Mouse (Mus musculus): ENCODE measurements around the gene Vav2. TPM values are rescaled to one million over a fixed set of nuclear protein-coding genes. Genes with fewer than 3 reads are reported as not detected.

Gene Vav2
- 6.6 and 8.0 TPM in 2 replicates for polyA plus RNA-seq (2012; ENCODE audit: insufficient read depth, insufficient read length, missing spikeins)

GRCm38 (mm10) chr2:27426855-27427457 lies at the start of gene Vav2:
Gene Vav2, minus strand, starts transcription at chr2:27427033.
- Histone ChIP-seq H3K4me3 (ENCODE audit: insufficient read depth, low read depth, low read length) (peak within 1 kb of the TSS; percentile 96), H3K4me1 (ENCODE audit: control insufficient read depth, insufficient read depth, insufficient read length, low read length) (peaks cover 5% of the 10 kb centered on the region; the same call in 1 of the 2 replicates), H3K27ac (replicated peaks; ENCODE audit: low read depth, low read length) (peak within 1 kb of the TSS; percentile 61; the same call in 1 of the 2 replicates)

GRCm38 (mm10) chr2:27475495-27476302 lies 48.9 kb upstream of the Vav2 start:
- Histone ChIP-seq H3K27ac (replicated peaks; ENCODE audit: low read depth, low read length) (peak overlapping the region; percentile 78), H3K4me1 (ENCODE audit: control insufficient read depth, insufficient read depth, insufficient read length, low read length) (peaks cover 33% of the 10 kb centered on the region), H3K4me3 (ENCODE audit: insufficient read depth, low read depth, low read length) (peak overlapping the region; percentile 94)

- peaks cover 36% of the 10 kb centered on the region for H3K4me1 ChIP-seq (ENCODE audit: control insufficient read depth, insufficient read depth, insufficient read length, low read length)
- peak overlapping the region; percentile 30; the same call in 1 of the 2 replicates for H3K27ac ChIP-seq (replicated peaks; ENCODE audit: low read depth, low read length)
- H3K4me3 ChIP-seq (ENCODE audit: insufficient read depth, low read depth, low read length), result peak overlapping the region; percentile 80
Observed at GRCm38 (mm10) chr2:27474621-27475484, 48.0 kb upstream of the Vav2 start.

GRCm38 (mm10) chr2:27473911-27474310 lies 47.1 kb upstream of the Vav2 start:
- Histone ChIP-seq H3K4me3 (ENCODE audit: insufficient read depth, low read depth, low read length) (peak overlapping the region; percentile 80), H3K27ac (replicated peaks; ENCODE audit: low read depth, low read length) (0 out of 2 replicates have a peak overlapping the region, but pooled peaks have one; percentile 19), H3K4me1 (ENCODE audit: control insufficient read depth, insufficient read depth, insufficient read length, low read length) (peaks cover 41% of the 10 kb centered on the region)

- H3K4me1 ChIP-seq (ENCODE audit: control insufficient read depth, insufficient read depth, insufficient read length, low read length), result peaks cover 44% of the 10 kb centered on the region
- H3K4me3 ChIP-seq (ENCODE audit: insufficient read depth, low read depth, low read length), result peak overlapping the region; percentile 31
- peak overlapping the region; percentile 37; the same call in 1 of the 2 replicates for H3K27ac ChIP-seq (replicated peaks; ENCODE audit: low read depth, low read length)
Observed at GRCm38 (mm10) chr2:27473061-27473765, 46.4 kb upstream of the Vav2 start.

GRCm38 (mm10) chr2:27471170-27471584 lies 44.3 kb upstream of the Vav2 start:
- H3K4me1 ChIP-seq (ENCODE audit: control insufficient read depth, insufficient read depth, insufficient read length, low read length), result peaks cover 56% of the 10 kb centered on the region
- no peak overlapping the region for H3K4me3 ChIP-seq (ENCODE audit: insufficient read depth, low read depth, low read length)
- no peak overlapping the region for H3K27ac ChIP-seq (replicated peaks; ENCODE audit: low read depth, low read length)

GRCm38 (mm10) chr2:27470535-27470934 lies 43.7 kb upstream of the Vav2 start:
- no peak overlapping the region for H3K4me3 ChIP-seq (ENCODE audit: insufficient read depth, low read depth, low read length)
- H3K27ac ChIP-seq (replicated peaks; ENCODE audit: low read depth, low read length), result no peak overlapping the region
- H3K4me1 ChIP-seq (ENCODE audit: control insufficient read depth, insufficient read depth, insufficient read length, low read length), result peaks cover 56% of the 10 kb centered on the region

GRCm38 (mm10) chr2:27469991-27470355 lies 43.1 kb upstream of the Vav2 start:
- H3K4me1 ChIP-seq (ENCODE audit: control insufficient read depth, insufficient read depth, insufficient read length, low read length), result peaks cover 56% of the 10 kb centered on the region
- no peak overlapping the region for H3K4me3 ChIP-seq (ENCODE audit: insufficient read depth, low read depth, low read length)
- no peak overlapping the region for H3K27ac ChIP-seq (replicated peaks; ENCODE audit: low read depth, low read length)

- H3K4me1 ChIP-seq (ENCODE audit: control insufficient read depth, insufficient read depth, insufficient read length, low read length), result peaks cover 56% of the 10 kb centered on the region
- H3K27ac ChIP-seq (replicated peaks; ENCODE audit: low read depth, low read length), result no peak overlapping the region
- H3K4me3 ChIP-seq (ENCODE audit: insufficient read depth, low read depth, low read length), result no peak overlapping the region
Observed at GRCm38 (mm10) chr2:27469292-27469990, 42.6 kb upstream of the Vav2 start.

- Histone ChIP-seq H3K4me1 (ENCODE audit: control insufficient read depth, insufficient read depth, insufficient read length, low read length) (peaks cover 9% of the 10 kb centered on the region), H3K4me3 (ENCODE audit: insufficient read depth, low read depth, low read length) (no peak overlapping the region), H3K27ac (replicated peaks; ENCODE audit: low read depth, low read length) (no peak overlapping the region)
Observed at GRCm38 (mm10) chr2:27462901-27463300, 36.1 kb upstream of the Vav2 start.

GRCm38 (mm10) chr2:27461881-27462660 lies 35.2 kb upstream of the Vav2 start:
- H3K4me1 ChIP-seq (ENCODE audit: control insufficient read depth, insufficient read depth, insufficient read length, low read length), result peaks cover 3% of the 10 kb centered on the region; the same call in 1 of the 2 replicates
- H3K4me3 ChIP-seq (ENCODE audit: insufficient read depth, low read depth, low read length), result no peak overlapping the region
- no peak overlapping the region for H3K27ac ChIP-seq (replicated peaks; ENCODE audit: low read depth, low read length)

GRCm38 (mm10) chr2:27460651-27461050 lies 33.8 kb upstream of the Vav2 start:
- Histone ChIP-seq H3K4me3 (ENCODE audit: insufficient read depth, low read depth, low read length) (no peak overlapping the region), H3K27ac (replicated peaks; ENCODE audit: low read depth, low read length) (no peak overlapping the region), H3K4me1 (ENCODE audit: control insufficient read depth, insufficient read depth, insufficient read length, low read length) (no peaks in the 10 kb centered on the region)

- Histone ChIP-seq H3K27ac (replicated peaks; ENCODE audit: low read depth, low read length) (no peak overlapping the region), H3K4me3 (ENCODE audit: insufficient read depth, low read depth, low read length) (no peak overlapping the region), H3K4me1 (ENCODE audit: control insufficient read depth, insufficient read depth, insufficient read length, low read length) (no peaks in the 10 kb centered on the region)
Observed at GRCm38 (mm10) chr2:27460163-27460562, 33.3 kb upstream of the Vav2 start.

All from brown adipose tissue, adult 24 weeks (tissue).